Mouse (Mus musculus) hindbrain, embryonic 12.5 days (tissue): ENCODE data around the gene Ccr6. TPM values are rescaled to one million over a fixed set of nuclear protein-coding genes. Genes with fewer than 3 reads are reported as not detected.

Experiments
- ATAC-seq: fragments of 200-750 bp; cut with Nextera tagmentation; 2 replicates; pipeline ENCODE4 v1.8.0; 2017; ENCODE audit warnings: moderate TSS enrichment; ENCODE audit not compliant: low FRiP score
- H3K27ac ChIP-seq: fragments of 300-500 bp; sonication (generic); 2 replicates; pipeline ENCODE4 v1.5.1; 2016; ENCODE audit warnings: mild to moderate bottlenecking
- H3K27me3 ChIP-seq: fragments of 300-500 bp; sonication (generic); 2 replicates; pipeline ENCODE4 v1.6.1; 2016; ENCODE audit warnings: mild to moderate bottlenecking
- H3K36me3 ChIP-seq: fragments of 300-500 bp; sonication (generic); 2 replicates; pipeline ENCODE4 v1.6.1; 2016; ENCODE audit warnings: mild to moderate bottlenecking
- H3K4me1 ChIP-seq: fragments of 300-500 bp; sonication (generic); 2 replicates; pipeline ENCODE4 v1.6.1; 2016
- H3K4me2 ChIP-seq: fragments of 300-500 bp; sonication (generic); replicated peaks from 2 replicates; pipeline ENCODE4 v1.6.1; 2016; ENCODE audit warnings: mild to moderate bottlenecking
- H3K4me3 ChIP-seq: fragments of 300-500 bp; sonication (generic); 2 replicates; pipeline ENCODE4 v1.5.1; 2016; ENCODE audit warnings: mild to moderate bottlenecking
- H3K9ac ChIP-seq: fragments of 300-500 bp; sonication (generic); 2 replicates; pipeline ENCODE4 v1.6.1; 2016; ENCODE audit warnings: mild to moderate bottlenecking, moderate library complexity
- H3K9me3 ChIP-seq: fragments of 300-500 bp; sonication (generic); replicated peaks from 2 replicates; pipeline ENCODE4 v1.6.1; 2016; ENCODE audit warnings: mild to moderate bottlenecking
- WGBS: fragments of 180-500 bp; shearing (Covaris S2); methylation state at CpG from one replicate; pipeline ENCODE4 v1.1.7; 2016; 5-methylcytosine and 5-hydroxymethylcytosine counted together
- polyA plus RNA-seq: library from polyadenylated mRNA; unstranded; fragments of >200 nt; fragmentation: Nextera tagmentation; extraction: Ambion mirVana; gene quantifications from 2 replicates; pipeline ENCODE4 v1.2.1, GENCODE M21; 2016

Ccr6 gene
- polyA plus RNA-seq, 1 experiment from 2014 or later, result not detected

DNA sequence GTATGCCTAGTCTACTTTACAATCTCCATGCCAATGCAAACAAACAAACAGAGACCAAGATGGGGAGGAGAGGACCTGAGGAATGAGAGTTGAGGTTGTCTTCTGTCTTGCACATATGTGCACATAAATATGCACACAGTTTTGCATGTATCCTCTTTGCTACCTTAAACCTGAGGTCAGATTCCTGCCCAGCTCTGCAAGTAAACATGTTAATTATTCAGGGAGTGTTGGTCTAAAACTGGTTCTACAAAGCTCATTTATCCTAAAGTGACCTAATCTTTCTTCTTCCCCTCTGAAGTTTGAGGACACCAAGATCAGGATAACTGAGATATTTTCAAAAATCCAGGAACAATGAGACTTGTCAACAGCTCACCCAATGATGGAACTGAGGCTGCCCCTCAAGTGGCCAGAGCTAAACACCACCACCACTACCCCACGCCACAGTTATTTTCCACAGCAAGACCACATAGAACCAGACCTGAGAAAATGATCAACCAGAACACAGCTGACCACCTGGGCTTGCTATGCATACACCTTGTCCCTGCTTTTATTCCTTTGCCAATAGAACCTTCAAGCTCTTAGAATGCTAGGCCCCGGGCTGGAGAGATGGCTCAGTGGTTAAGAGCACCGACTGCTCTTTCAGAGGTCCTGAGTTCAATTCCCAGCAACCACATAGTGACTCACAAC, 54.3 kb downstream of the Ccr6 start:
- no peak overlapping the region for H3K27ac ChIP-seq
- 90% methylated on average over 3 of the region's 3 CpGs for WGBS

DNA sequence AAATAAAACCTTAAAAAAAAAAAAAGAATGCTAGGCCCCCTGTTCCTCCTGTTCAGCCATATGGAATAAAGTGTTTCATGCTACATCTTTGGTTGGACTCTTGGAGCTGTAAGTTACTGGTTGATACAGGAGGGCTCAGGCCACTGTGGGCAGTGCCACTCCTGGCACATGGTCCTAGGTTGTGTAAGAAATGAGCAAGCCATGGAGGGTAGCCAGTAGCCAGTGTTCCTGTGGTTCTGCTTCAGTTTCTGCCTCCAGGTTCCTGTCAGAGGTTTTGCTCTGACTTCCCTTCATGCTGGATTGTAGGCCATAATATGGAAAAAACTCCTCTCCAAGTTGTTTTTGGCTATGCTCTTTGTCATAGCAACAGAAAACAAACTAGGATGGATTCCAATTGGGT, 54.9 kb downstream of the Ccr6 start:
- H3K9ac ChIP-seq, result no peak overlapping the region
- H3K4me1 ChIP-seq, result no peaks in the 10 kb centered on the region
- H3K27ac ChIP-seq, result no peak overlapping the region
- H3K4me2 ChIP-seq, result no peak overlapping the region
- no peak for ATAC-seq
- no peak overlapping the region for H3K4me3 ChIP-seq
- H3K27me3 ChIP-seq, result no peaks in the 10 kb centered on the region
- no peaks in the 10 kb centered on the region for H3K36me3 ChIP-seq
- H3K9me3 ChIP-seq, result no peaks in the 10 kb centered on the region

More for the DNA sequence above, 54.3 kb downstream of the Ccr6 start:
- Histone ChIP-seq H3K4me3 (no peak overlapping the region), H3K9ac (no peak overlapping the region), H3K9me3 (no peaks in the 10 kb centered on the region), H3K4me2 (no peak overlapping the region), H3K4me1 (peaks cover under 1% of the 10 kb centered on the region), H3K27me3 (peaks cover 1% of the 10 kb centered on the region; the same call in 1 of the 2 replicates), H3K36me3 (no peaks in the 10 kb centered on the region)
- ATAC-seq, result no peak

DNA sequence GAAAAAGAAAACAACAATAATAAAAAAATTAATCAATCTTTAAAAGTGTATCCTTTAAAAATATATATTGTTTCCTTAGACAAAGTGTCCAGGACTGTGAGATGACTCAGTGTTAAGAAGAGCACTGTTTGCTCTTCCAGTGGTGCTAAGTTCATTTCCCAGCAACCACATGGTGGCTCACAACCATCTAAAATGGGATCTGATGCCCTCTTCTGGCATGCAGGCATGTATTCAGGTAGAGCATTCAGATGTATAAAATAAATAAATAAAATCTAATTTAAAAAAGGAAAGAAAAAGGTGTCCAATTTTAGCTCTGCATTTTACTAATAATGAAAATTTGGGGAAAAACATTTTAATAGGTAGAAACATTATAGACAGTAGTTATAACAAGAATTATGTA, 60.0 kb downstream of the Ccr6 start:
- no peak overlapping the region for H3K9ac ChIP-seq
- ATAC-seq, result no peak
- no peaks in the 10 kb centered on the region for H3K27me3 ChIP-seq
- H3K27ac ChIP-seq, result no peak overlapping the region
- 0 out of 2 replicates have a peak, but pooled peaks cover 6% of the 10 kb centered on the region for H3K36me3 ChIP-seq
- no peak overlapping the region for H3K4me2 ChIP-seq
- H3K4me3 ChIP-seq, result no peak overlapping the region
- H3K4me1 ChIP-seq, result no peaks in the 10 kb centered on the region
- no peaks in the 10 kb centered on the region for H3K9me3 ChIP-seq

DNA sequence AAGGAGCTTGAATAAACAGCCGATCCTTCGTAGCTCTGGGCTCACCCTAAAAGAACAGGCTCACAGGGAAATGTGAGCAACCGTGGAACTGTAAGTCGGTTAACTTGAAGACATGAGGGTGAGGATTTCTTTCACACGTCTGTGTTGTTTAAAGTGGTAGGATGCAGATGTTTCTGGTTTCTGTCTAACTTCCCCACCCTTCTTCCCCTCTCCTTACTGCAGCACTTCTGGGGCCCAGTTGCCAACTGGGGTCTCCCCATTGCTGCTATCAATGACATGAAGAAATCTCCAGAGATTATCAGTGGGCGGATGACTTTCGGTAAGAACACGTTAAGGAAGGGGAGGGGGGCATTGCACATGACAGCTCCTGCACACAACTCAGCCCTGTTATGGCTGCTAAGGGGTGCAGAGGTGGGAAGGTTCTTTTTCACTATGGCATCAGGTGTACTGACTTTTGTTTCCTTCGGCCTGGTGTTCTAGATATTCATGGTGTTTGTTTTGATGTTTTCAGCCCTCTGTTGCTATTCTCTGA, 60.5 kb downstream of the Ccr6 start:
- Histone ChIP-seq H3K27ac (no peak overlapping the region), H3K27me3 (no peaks in the 10 kb centered on the region), H3K4me3 (no peak overlapping the region), H3K4me1 (no peaks in the 10 kb centered on the region), H3K4me2 (no peak overlapping the region), H3K9ac (no peak overlapping the region), H3K36me3 (0 out of 2 replicates have a peak, but pooled peaks cover 6% of the 10 kb centered on the region), H3K9me3 (no peaks in the 10 kb centered on the region)
- WGBS, result 89% methylated on average over 9 of the region's 9 CpGs
- no peak for ATAC-seq

DNA sequence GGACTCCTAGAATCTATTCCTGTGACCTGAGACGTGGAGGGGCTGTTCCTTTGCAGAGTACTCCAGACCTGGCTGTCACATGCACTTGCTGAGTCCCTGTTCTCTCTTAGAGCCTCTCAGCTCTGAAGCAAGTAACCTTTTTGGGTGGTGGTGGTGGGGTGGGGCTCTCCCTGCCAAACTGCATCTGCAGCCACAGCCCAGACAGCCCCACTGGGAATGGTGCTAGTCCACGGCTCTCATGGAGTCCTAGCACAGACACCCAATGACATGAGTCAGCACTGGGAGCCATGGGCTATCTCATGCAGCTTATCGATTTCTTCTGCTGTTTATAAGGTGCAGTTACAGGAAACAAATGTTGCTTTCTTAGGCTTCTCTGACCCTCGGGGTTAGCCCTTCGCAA, 61.9 kb downstream of the Ccr6 start:
- Histone ChIP-seq H3K4me2 (no peak overlapping the region), H3K9me3 (no peaks in the 10 kb centered on the region), H3K27ac (no peak overlapping the region), H3K36me3 (0 out of 2 replicates have a peak, but pooled peaks cover 6% of the 10 kb centered on the region), H3K27me3 (no peaks in the 10 kb centered on the region), H3K9ac (no peak overlapping the region), H3K4me3 (no peak overlapping the region), H3K4me1 (no peaks in the 10 kb centered on the region)
- 85% methylated on average over 5 of the region's 5 CpGs for WGBS
- ATAC-seq, result no peak

DNA sequence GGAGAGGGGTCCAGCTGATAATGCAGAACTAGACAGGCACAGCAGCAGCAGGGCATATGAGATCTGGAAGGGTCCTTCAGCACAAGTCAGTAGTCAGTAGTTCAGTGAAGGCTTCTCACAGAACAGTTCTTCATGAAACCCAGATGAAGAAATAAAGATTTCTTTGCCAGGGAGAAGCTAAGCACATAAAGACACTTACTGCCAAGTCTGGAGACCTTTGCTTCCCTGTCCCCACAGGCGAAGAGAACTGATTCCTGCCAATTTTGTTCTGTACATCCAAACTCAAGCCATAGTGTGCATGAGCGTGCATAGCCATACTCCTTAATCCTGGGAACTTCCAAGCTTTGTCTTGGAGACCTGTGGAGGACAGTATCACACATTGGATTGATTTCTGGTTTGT, 62.4 kb downstream of the Ccr6 start:
- no peak overlapping the region for H3K4me3 ChIP-seq
- ATAC-seq, result no peak
- H3K4me2 ChIP-seq, result no peak overlapping the region
- no peak overlapping the region for H3K9ac ChIP-seq
- H3K9me3 ChIP-seq, result no peaks in the 10 kb centered on the region
- H3K27me3 ChIP-seq, result no peaks in the 10 kb centered on the region
- 0 out of 2 replicates have a peak, but pooled peaks cover 6% of the 10 kb centered on the region for H3K36me3 ChIP-seq
- H3K27ac ChIP-seq, result no peak overlapping the region
- no peaks in the 10 kb centered on the region for H3K4me1 ChIP-seq
- 85% methylated on average over 2 of the region's 2 CpGs for WGBS

DNA sequence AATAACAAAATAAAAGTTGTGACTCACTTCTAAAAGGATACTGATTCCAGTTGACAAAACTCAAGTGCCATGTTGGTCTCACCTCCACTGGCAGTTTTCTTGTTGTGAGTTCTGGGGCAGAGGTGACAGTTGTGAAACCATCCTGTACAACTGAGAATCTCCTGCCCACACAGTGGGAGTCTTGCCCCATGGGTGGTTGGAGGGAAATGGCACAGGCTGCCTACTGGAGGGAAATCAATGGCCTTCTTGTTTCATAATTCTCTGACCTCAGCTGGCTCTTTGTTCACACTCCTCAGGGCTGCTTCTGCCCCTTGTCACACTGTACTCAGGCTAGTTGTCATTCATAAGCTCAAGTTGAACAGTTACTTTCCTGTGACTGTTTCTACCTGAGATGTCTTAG, 63.7 kb downstream of the Ccr6 start:
- Histone ChIP-seq H3K36me3 (0 out of 2 replicates have a peak, but pooled peaks cover 6% of the 10 kb centered on the region), H3K9ac (no peak overlapping the region), H3K4me3 (no peak overlapping the region), H3K27me3 (no peaks in the 10 kb centered on the region), H3K4me1 (no peaks in the 10 kb centered on the region), H3K4me2 (no peak overlapping the region), H3K9me3 (no peaks in the 10 kb centered on the region), H3K27ac (no peak overlapping the region)
- no peak for ATAC-seq

DNA sequence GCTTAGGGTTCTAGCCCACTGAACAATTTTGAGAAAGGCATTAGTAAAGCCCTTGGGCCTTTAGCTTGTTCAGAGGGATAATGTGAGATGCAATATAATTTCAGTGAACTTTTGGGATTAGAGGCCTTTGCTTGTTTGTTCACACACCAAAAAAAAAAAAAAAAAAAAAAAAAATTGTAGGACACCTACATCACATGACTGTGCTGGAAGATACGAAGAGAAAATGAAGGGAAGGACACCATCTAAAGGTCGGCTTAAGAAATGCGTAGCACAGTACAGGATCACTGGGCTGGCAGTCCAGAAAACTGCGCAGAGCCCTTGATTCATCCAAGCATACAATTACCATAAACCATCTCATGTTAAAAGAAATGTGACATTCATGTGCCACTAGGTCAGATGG, 65.7 kb downstream of the Ccr6 start:
- H3K4me3 ChIP-seq, result no peak overlapping the region
- 0 out of 2 replicates have a peak, but pooled peaks cover 6% of the 10 kb centered on the region for H3K36me3 ChIP-seq
- H3K27me3 ChIP-seq, result no peaks in the 10 kb centered on the region
- no peak overlapping the region for H3K4me2 ChIP-seq
- no peak overlapping the region for H3K27ac ChIP-seq
- no peaks in the 10 kb centered on the region for H3K9me3 ChIP-seq
- ATAC-seq, result no peak
- no peaks in the 10 kb centered on the region for H3K4me1 ChIP-seq
- whole genome bisulfite sequencing, result 83% methylated on average over 4 of the region's 4 CpGs
- no peak overlapping the region for H3K9ac ChIP-seq

DNA sequence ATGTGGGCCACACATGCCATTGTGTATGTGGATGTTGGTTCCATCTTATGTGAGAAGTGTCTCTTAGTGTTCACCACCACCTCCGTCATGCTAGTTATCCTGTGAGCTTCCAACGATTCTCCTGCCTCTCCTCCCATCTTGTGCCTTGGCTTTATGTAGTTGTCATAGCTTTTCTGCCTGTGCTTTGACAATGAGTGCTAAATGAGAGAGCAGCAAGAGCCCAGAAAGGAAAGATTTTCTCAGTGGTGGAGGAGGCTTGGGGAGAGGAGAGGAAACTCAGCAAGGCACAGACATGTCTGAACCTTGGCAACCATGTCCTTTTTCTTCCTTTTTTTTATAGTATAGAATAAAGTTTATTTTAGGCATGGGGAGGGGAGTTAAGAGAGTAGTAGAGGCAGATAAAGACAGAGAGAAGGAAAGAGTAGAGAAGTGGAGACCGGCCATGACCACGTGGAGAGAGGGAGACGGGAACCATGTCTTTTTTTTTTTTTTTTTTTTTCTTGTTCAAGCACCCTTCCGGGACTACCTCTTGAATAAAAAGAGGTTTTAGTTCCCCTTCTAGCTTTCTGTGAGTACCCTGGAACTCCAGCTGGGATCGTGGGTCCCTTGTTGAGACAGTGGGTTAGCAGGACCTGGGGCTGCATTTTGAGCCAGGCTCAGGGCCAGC, 67.1 kb downstream of the Ccr6 start:
- Histone ChIP-seq H3K4me3 (no peak overlapping the region), H3K36me3 (0 out of 2 replicates have a peak, but pooled peaks cover 6% of the 10 kb centered on the region), H3K4me2 (no peak overlapping the region), H3K27me3 (no peaks in the 10 kb centered on the region), H3K9me3 (no peaks in the 10 kb centered on the region), H3K4me1 (no peaks in the 10 kb centered on the region), H3K9ac (no peak overlapping the region), H3K27ac (no peak overlapping the region)
- no peak for ATAC-seq
- WGBS, result 79% methylated on average over 7 of the region's 7 CpGs

DNA sequence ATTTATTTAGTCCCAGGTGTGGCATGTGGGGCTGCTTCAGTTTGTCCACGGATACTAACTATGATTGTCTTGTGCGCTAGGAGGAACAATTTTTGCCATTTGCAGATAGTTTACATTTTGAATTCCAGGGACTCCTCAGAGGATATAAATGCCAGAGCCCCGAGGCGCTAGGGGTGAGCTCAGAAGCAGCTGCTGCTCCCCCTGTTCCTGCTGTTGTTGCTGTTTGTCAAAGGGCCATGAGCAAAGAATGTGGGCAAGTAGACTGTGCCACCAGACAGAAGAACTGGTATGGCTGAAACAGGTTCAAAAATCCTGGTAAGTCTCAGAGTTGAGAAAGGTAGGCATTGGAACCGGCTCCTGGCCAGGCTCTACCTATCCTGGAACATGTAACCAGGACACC, 67.8 kb downstream of the Ccr6 start:
- Histone ChIP-seq H3K9ac (no peak overlapping the region), H3K9me3 (no peaks in the 10 kb centered on the region), H3K27ac (no peak overlapping the region), H3K4me1 (no peaks in the 10 kb centered on the region), H3K27me3 (no peaks in the 10 kb centered on the region), H3K4me3 (no peak overlapping the region), H3K4me2 (no peak overlapping the region), H3K36me3 (no peaks in the 10 kb centered on the region)
- ATAC-seq, result no peak
- 67% methylated on average over 5 of the region's 5 CpGs for WGBS

DNA sequence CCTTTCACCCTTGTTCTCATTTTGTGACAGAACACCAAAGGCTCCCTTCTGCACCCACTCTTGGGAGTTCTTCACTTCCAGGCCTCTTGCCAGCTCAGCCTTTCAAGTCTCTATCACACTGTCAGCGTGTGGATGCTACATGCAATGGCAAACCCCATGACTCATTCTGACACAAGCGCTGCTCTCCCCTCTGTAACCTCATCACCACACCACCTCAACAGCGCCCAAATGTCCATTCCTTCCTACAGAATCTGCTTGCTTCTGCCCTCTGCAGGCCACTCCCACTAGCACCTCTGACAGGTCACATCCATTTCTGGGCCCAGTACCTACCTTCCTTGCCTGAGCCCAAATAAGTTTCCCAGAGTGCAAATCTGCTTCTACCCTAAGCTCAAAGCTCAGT, 70.0 kb downstream of the Ccr6 start:
- no peaks in the 10 kb centered on the region for H3K36me3 ChIP-seq
- ATAC-seq, result no peak
- no peak overlapping the region for H3K4me3 ChIP-seq
- H3K9me3 ChIP-seq, result no peaks in the 10 kb centered on the region
- H3K27ac ChIP-seq, result no peak overlapping the region
- no peak overlapping the region for H3K4me2 ChIP-seq
- 32% methylated on average over 3 of the region's 3 CpGs for WGBS
- no peak overlapping the region for H3K9ac ChIP-seq
- no peaks in the 10 kb centered on the region for H3K27me3 ChIP-seq
- H3K4me1 ChIP-seq, result no peaks in the 10 kb centered on the region
